Mouse (Mus musculus): ENCODE measurements around the gene Ccdc60. TPM values are rescaled to one million over a fixed set of nuclear protein-coding genes. Genes with fewer than 3 reads are reported as not detected.
A peak's percentile ranks its signal among the peaks of the same experiment; 100 is the strongest.

Gene Ccdc60
- polyA plus RNA-seq, 1 experiment = 205 TPM

DNA sequence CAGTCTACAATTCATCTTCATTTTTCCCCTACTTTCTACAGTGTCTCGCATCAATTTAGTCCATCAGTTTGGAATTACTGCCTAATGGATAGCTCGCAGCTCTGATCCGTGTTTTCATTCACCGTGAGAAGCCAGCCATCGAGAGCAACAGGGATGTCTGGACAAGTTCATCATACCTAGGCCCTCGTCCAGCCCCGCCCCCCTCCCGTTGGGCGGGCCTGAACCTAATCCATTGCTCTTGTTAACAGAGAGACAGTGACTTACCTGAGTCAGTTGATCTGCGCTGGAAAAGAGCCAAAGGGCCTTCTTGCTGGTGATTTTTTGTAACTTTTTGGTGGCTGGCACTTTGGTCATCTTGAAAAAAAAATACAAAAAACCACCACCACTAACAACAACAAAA lies 602 bp downstream of the Ccdc60 start:
- Histone ChIP-seq H3K27ac (ENCODE audit: control insufficient read depth, insufficient read depth, low read depth, low read length) (peak overlapping the region; percentile 78), H3K36me3 (ENCODE audit: control insufficient read depth, insufficient read depth, low read length) (no peaks in the 10 kb centered on the region), H3K4me3 (ENCODE audit: control insufficient read depth, low read depth, low read length) (peak overlapping the region; percentile 89), H3K4me1 (ENCODE audit: control insufficient read depth, insufficient read depth, low read length) (peaks cover 40% of the 10 kb centered on the region), H3K27me3 (ENCODE audit: control insufficient read depth, insufficient read depth, low read length) (no peaks in the 10 kb centered on the region)
- TF ChIP-seq POLR2A (IDR thresholded peaks at IDR 0.05; ENCODE audit: control insufficient read depth, low read depth, low read length) (no peak), CTCF (IDR thresholded peaks at IDR 0.05; ENCODE audit: control insufficient read depth, insufficient read depth, insufficient replicate concordance, low read depth, low read length) (no peak)

DNA sequence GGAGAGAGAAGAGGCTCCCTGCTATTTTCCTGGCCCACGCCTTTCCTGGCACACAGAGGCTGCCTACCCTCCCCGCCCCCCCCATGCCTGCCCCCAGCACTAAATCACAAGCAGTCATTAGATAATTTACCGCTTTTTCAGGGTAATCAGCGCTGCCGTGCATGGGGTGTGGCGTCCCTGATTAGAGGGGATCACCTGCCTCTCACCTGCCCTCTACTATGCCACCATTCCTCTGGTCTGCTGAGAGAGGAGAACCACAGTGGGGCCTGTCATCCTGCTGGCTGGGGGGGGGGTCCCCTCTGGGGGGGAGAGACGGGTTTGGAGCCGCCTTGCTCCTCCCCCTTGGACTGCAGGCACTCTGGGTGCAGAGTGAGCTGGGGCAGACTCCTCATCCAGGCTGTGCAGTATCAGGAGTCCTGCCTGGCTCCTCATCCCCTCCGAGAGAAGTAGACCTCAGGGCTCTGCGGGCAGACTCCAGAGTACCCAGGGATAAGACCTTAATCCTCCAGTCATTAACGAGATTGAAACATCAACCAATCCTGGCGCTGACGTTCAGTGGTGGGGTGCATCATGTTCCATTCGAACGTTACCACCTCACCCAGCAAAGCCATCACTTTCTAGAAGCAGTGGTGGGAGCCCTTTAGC lies 3.1 kb downstream of the Ccdc60 start:
- TF ChIP-seq POLR2A (IDR thresholded peaks at IDR 0.05; ENCODE audit: control insufficient read depth, low read depth, low read length) (no peak), CTCF (IDR thresholded peaks at IDR 0.05; ENCODE audit: control insufficient read depth, insufficient read depth, insufficient replicate concordance, low read depth, low read length) (no peak)
- Histone ChIP-seq H3K27me3 (ENCODE audit: control insufficient read depth, insufficient read depth, low read length) (no peaks in the 10 kb centered on the region), H3K4me1 (ENCODE audit: control insufficient read depth, insufficient read depth, low read length) (peaks cover 34% of the 10 kb centered on the region), H3K36me3 (ENCODE audit: control insufficient read depth, insufficient read depth, low read length) (no peaks in the 10 kb centered on the region), H3K27ac (ENCODE audit: control insufficient read depth, insufficient read depth, low read depth, low read length) (no peak overlapping the region), H3K4me3 (ENCODE audit: control insufficient read depth, low read depth, low read length) (peak overlapping the region; percentile 60)

DNA sequence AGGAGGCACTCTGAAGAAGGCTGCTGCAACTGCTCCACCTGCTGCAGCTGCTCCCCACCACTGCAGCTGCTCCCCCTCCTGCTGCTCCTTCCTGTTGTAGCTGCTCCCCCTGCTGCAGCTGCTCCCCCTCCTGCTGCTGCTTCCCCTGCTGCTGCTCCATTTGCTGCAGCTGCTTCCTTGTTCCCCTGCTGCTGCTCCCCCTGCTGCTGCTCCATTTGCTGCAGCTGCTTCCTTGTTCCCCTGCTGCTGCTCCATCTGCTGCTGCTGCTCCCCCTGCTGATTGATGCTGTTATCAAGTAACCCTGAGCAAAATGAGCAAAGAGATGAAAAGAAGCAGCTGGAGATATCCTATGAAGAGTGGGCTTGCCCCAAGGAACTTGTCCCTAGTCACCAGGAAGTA lies 8.3 kb downstream of the Ccdc60 start:
- no peak overlapping the region for H3K27ac ChIP-seq (ENCODE audit: control insufficient read depth, insufficient read depth, low read depth, low read length)

DNA sequence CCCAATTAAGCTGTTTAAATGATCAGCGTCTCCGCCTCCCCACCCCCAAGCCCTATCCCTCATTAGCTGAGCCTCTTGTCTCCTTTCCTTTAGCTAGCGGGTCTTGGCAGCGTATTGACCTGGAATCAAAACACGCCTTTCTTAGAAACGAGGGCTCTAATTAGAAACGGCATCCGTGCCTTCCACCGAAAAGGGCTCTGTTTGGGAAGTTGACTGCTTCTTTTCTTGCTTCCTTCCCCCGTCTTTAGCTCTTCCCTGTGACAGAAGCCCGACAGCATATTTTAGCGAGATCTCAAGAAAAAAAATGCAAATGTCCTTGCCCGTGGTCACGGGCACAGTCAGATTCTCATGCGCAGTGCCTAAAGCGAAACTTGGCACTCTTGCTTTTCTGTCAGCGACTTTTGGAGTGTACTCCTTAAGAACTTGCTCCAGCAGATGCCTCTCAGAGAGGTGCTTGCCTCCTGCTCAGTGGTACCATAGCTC lies 10.3 kb downstream of the Ccdc60 start:
- no peaks in the 10 kb centered on the region for H3K27me3 ChIP-seq (ENCODE audit: control insufficient read depth, insufficient read depth, low read length)
- no peak for TF ChIP-seq POLR2A (IDR thresholded peaks at IDR 0.05; ENCODE audit: control insufficient read depth, low read depth, low read length)
- TF ChIP-seq CTCF (IDR thresholded peaks at IDR 0.05; ENCODE audit: control insufficient read depth, insufficient read depth, insufficient replicate concordance, low read depth, low read length) = no peak
- H3K4me3 ChIP-seq (ENCODE audit: control insufficient read depth, low read depth, low read length) = no peak overlapping the region
- H3K27ac ChIP-seq (ENCODE audit: control insufficient read depth, insufficient read depth, low read depth, low read length) = no peak overlapping the region
- no peaks in the 10 kb centered on the region; the same call in 1 of the 2 replicates for H3K4me1 ChIP-seq (ENCODE audit: control insufficient read depth, insufficient read depth, low read length)
- H3K36me3 ChIP-seq (ENCODE audit: control insufficient read depth, insufficient read depth, low read length) = no peaks in the 10 kb centered on the region

More for the DNA sequence above, 8.3 kb downstream of the Ccdc60 start:
- Histone ChIP-seq H3K4me3 (ENCODE audit: control insufficient read depth, low read depth, low read length) (no peak overlapping the region), H3K4me1 (ENCODE audit: control insufficient read depth, insufficient read depth, low read length) (peaks cover 6% of the 10 kb centered on the region), H3K36me3 (ENCODE audit: control insufficient read depth, insufficient read depth, low read length) (no peaks in the 10 kb centered on the region), H3K27me3 (ENCODE audit: control insufficient read depth, insufficient read depth, low read length) (no peaks in the 10 kb centered on the region)
- TF ChIP-seq CTCF (IDR thresholded peaks at IDR 0.05; ENCODE audit: control insufficient read depth, insufficient read depth, insufficient replicate concordance, low read depth, low read length) = no peak
- no peak for TF ChIP-seq POLR2A (IDR thresholded peaks at IDR 0.05; ENCODE audit: control insufficient read depth, low read depth, low read length)

DNA sequence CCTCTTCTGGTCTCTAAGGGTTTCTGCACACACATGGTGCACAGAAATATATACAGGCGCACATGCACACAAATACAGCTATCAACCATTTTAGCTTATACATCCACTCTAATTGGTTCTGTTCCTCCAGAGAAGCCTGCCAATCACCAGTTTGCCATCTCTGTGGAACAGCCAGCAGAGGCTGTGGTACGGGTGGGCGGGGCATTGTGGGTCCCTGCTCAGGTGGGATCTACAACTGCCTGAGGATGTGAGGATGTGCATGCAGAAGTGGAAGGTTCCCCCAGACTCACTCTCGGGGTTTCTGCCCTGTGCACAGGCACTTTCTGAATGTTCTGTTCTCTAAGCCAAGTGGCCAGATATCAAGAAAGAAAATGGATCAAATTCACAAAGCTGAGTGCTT lies 10.8 kb downstream of the Ccdc60 start:
- H3K27me3 ChIP-seq (ENCODE audit: control insufficient read depth, insufficient read depth, low read length) = no peaks in the 10 kb centered on the region
- no peaks in the 10 kb centered on the region for H3K36me3 ChIP-seq (ENCODE audit: control insufficient read depth, insufficient read depth, low read length)
- H3K4me3 ChIP-seq (ENCODE audit: control insufficient read depth, low read depth, low read length) = no peak overlapping the region
- no peak overlapping the region for H3K27ac ChIP-seq (ENCODE audit: control insufficient read depth, insufficient read depth, low read depth, low read length)
- no peak for TF ChIP-seq CTCF (IDR thresholded peaks at IDR 0.05; ENCODE audit: control insufficient read depth, insufficient read depth, insufficient replicate concordance, low read depth, low read length)
- no peak for TF ChIP-seq POLR2A (IDR thresholded peaks at IDR 0.05; ENCODE audit: control insufficient read depth, low read depth, low read length)
- H3K4me1 ChIP-seq (ENCODE audit: control insufficient read depth, insufficient read depth, low read length) = no peaks in the 10 kb centered on the region

DNA sequence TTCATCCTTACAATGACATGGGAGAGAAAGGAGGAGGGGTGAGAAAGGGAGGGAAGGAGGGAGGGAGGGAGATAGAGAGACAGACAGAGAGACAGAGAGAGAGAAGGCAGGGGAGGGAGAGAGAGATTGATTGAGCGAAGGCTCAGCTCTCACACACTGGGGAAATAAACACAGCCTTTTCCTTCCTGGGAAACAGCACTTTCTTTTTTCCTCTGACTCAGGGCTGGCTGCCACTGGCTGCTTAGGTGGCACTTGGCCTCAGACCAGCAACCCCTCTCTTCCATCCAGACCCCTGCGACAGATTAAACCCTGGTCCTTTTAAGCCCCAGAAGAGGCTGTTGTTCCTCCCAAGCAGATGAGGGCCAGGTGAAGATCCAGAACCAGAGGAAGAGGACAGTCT lies 14.0 kb downstream of the Ccdc60 start:
- no peaks in the 10 kb centered on the region for H3K27me3 ChIP-seq (ENCODE audit: control insufficient read depth, insufficient read depth, low read length)
- H3K4me1 ChIP-seq (ENCODE audit: control insufficient read depth, insufficient read depth, low read length) = no peaks in the 10 kb centered on the region
- no peak for TF ChIP-seq POLR2A (IDR thresholded peaks at IDR 0.05; ENCODE audit: control insufficient read depth, low read depth, low read length)
- TF ChIP-seq CTCF (IDR thresholded peaks at IDR 0.05; ENCODE audit: control insufficient read depth, insufficient read depth, insufficient replicate concordance, low read depth, low read length) = no peak
- H3K27ac ChIP-seq (ENCODE audit: control insufficient read depth, insufficient read depth, low read depth, low read length) = no peak overlapping the region
- no peaks in the 10 kb centered on the region for H3K36me3 ChIP-seq (ENCODE audit: control insufficient read depth, insufficient read depth, low read length)
- H3K4me3 ChIP-seq (ENCODE audit: control insufficient read depth, low read depth, low read length) = no peak overlapping the region

DNA sequence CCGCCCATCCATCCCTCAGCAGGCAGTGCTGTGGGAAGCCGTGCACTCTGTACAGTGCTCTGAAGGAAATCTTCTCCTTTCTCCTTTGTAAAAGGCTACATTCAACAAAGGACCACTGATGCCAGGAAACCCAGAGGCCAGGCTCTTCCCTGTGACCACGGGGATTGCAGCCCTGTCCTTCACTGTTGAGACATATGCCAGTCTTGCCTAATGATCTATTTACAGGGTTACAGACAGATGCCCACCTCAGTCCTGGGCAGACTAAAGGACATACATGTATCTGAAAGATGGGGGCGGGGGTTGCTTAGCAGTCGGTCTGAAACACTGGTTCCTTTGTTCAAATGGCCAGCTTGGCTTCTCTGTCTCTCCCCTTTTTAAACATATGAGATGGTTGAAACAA lies 14.4 kb downstream of the Ccdc60 start:
- TF ChIP-seq POLR2A (IDR thresholded peaks at IDR 0.05; ENCODE audit: control insufficient read depth, low read depth, low read length) (no peak), CTCF (IDR thresholded peaks at IDR 0.05; ENCODE audit: control insufficient read depth, insufficient read depth, insufficient replicate concordance, low read depth, low read length) (no peak)
- H3K27ac ChIP-seq (ENCODE audit: control insufficient read depth, insufficient read depth, low read depth, low read length) = no peak overlapping the region

More for the DNA sequence above, 14.4 kb downstream of the Ccdc60 start:
- Histone ChIP-seq H3K4me3 (ENCODE audit: control insufficient read depth, low read depth, low read length) (no peak overlapping the region), H3K27me3 (ENCODE audit: control insufficient read depth, insufficient read depth, low read length) (no peaks in the 10 kb centered on the region), H3K36me3 (ENCODE audit: control insufficient read depth, insufficient read depth, low read length) (no peaks in the 10 kb centered on the region), H3K4me1 (ENCODE audit: control insufficient read depth, insufficient read depth, low read length) (no peaks in the 10 kb centered on the region)

All from testis, adult 2 months (tissue).